Mouse (Mus musculus): Measurements from ENCODE around the gene Fam131a.

- no peak for TF ChIP-seq EP300 (IDR thresholded peaks at IDR 0.05; ENCODE audit: low read depth)
- TF ChIP-seq CTCF (IDR thresholded peaks at IDR 0.05; ENCODE audit: low read depth) = no peak
Measured at GRCm38 (mm10) chr16:20706407-20707055, 13.5 kb downstream of the Fam131a start.
